Mouse (Mus musculus) heart, postnatal 10 days (tissue): Measurements from ENCODE around the gene Kcnab3. TPM values are rescaled to one million over a fixed set of nuclear protein-coding genes. Genes with fewer than 3 reads are reported as not detected.
"Not testable (repeated sequence)": the region's sequence is repeated elsewhere in the genome, so short reads cannot be mapped to it uniquely, and the experiment has no call there.

ENCODE experiments used
- DNase-seq, 2 experiments: peaks; one replicate each; pipeline ENCODE4 v3.0.0; 2021
- intact Hi-C: fragments of 180-260 bp; cut with DNase I; formaldehyde crosslinking; loops from one replicate; pipeline ENCODE4 v1.15.1; 2025
- total RNA-seq, 2 experiments: library from RNA; stranded (reverse); gene quantifications; 2 replicates each; pipeline ENCODE4 v1.2.3; 2021

Kcnab3 gene
- total RNA-seq: 1 to 10 TPM in 1 of 2 experiments, under 1 TPM in 1; 0.97 to 1.0 TPM

DNA sequence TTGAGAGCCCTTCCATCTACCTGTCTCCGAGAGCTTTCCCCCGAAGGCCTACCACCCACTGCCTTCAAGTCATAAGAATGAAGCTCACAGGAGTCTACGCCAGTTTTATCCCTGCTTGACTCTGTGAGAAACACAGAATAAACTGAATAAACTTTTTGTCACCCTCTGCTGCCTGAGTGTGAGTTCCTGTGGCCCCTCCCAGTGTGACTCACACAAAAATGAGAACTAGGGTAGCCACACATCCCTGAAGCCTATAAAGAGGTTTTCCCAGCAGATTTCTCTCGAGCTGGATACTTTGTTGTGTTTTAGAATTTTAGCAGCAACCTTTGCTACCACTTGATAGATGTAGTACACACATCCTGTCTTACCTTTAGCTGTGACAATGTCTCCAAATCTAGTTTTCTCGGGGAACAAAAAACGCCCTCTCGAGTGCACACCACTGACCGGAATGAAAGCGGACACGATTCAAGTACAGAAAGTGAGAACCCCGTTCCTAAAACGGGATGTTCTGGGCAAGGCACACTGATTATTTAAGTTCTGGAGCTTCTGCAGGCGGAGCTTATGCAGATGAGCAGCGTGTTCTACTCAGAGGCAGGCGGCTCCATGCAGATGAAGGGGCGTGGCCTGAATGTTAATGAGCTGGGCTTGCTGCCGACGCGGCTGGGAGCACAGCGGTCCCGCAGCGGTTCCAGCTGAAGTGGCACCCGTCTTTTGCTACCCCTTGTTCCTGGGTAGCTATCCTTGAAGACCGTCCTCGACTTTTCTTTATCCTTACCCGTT, at the start of gene Kcnab3:
Gene Kcnab3 (plus strand): TSS at position 631 of the 780 bp plus-strand sequence.
- intact Hi-C loops: loop anchor here (2.0 kb wide), 1 partner anchor 69 kb away; the partner anchor contains the start of genes Cyb5d1 and Naa38
- peak; percentile 88 to 91 for DNase-seq

- intact Hi-C loops: no loop called here
- DNase-seq: no peak
Observed at GRCm38 (mm10) chr11:69277267-69277666, 48.8 kb upstream of the Kcnab3 start.

DNA sequence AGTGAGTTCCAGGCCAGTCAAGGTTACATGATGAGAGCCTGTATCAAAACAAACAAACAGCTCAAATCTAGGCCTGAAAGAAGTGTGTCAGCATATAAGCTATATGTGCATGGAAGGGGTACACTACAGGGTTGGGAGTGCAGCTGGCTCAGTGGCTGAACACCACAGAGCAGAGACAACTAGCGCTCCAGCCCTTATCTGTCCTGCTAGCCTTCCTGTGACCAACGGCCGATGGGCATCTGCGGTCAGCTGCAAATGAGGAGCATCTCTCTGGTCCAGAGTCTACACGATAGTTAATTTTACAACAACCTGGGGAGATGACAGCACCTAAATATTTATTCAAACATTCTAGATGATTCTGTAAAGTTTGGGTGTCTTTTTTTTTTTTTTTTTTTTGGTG, 34.9 kb upstream of the Kcnab3 start:
- intact Hi-C loops: no loop called here

GRCm38 (mm10) chr11:69295286-69295685, 30.8 kb upstream of the Kcnab3 start:
- intact Hi-C loops: no loop called here
- DNase-seq: peak; percentile 8 to 15

More for the DNA sequence above, 34.9 kb upstream of the Kcnab3 start:
- no peak for DNase-seq

- no peak for DNase-seq
- intact Hi-C loops: no loop called here
Observed at GRCm38 (mm10) chr11:69297799-69298198, 28.3 kb upstream of the Kcnab3 start.

- no peak for DNase-seq
- intact Hi-C loops: no loop called here
Observed at GRCm38 (mm10) chr11:69298231-69298630, 27.8 kb upstream of the Kcnab3 start.

GRCm38 (mm10) chr11:69302817-69303216, 23.2 kb upstream of the Kcnab3 start:
- DNase-seq: no peak
- intact Hi-C loops: no loop called here

DNA sequence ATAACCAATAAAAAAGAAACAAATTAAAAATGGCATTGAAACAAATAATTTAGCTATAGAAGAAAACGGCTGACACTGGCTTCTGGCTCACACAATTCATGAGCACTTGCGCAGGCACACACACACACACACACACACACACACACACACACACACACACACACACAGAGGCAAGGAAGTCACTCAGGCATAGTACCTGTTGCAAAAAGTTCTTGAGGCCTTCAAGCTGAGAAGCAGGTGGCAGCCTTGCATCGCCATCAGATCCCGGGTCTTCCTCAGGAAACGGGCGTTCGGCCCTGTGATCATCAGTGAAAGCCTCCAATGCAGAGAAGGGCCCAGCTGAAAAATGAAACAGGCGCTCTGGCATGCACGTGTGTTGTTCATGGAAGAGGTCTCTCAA, 20.8 kb upstream of the Kcnab3 start:
- no peak for DNase-seq
- intact Hi-C loops: no loop called here

- DNase-seq: no peak
- intact Hi-C loops: no loop called here
Observed at GRCm38 (mm10) chr11:69306039-69306438, 20.0 kb upstream of the Kcnab3 start.

DNA sequence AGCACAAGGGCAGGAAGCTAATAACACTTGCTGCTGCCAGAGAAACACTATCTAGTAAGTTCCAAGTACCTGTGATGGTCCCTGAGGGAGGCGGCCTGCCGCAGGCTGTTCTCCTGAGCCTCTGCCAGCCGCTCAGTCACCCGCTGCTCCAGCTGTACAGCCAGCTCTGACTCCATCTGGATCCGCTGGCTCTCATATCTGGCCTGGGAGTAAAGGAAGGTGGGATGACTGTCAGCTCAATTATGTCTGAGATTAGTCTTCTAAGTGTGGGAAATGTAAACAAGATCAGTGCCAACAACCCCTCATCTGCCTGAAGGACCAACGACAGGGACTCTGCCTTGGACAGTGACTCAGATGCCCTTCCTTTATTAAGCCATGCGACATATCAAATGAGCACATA, 14.8 kb upstream of the Kcnab3 start:
- intact Hi-C loops: no loop called here
- DNase-seq: peak; percentile 44 to 50

- intact Hi-C loops: no loop called here
- DNase-seq: no peak
Observed at GRCm38 (mm10) chr11:69316361-69316760, 9.7 kb upstream of the Kcnab3 start.

GRCm38 (mm10) chr11:69318000-69318399, 8.1 kb upstream of the Kcnab3 start:
- DNase-seq, intact Hi-C loops: not testable (repeated sequence)

DNA sequence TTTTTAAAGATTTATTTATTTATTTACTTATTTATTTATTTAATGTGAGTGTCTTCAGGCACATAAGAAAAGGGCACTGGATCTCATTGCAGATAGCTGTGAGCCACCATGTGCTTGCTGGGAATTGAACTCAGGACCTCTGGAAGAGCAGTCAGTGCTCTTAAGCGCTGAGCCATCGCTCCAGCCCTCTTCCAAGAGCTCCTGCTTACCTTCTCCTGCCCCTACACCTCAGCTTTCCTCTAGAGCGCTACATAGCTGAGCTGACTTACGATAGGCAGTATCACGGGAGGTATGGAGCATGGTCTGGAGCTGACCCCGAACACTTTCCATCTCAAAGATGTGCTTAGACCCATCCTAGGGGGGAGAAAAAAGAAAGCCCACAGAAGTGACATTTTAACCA, 4.5 kb upstream of the Kcnab3 start:
- no peak for DNase-seq
- intact Hi-C loops: loop anchor here (5.0 kb wide), 1 partner anchor 49 kb away; no protein-coding TSS in a partner anchor

DNA sequence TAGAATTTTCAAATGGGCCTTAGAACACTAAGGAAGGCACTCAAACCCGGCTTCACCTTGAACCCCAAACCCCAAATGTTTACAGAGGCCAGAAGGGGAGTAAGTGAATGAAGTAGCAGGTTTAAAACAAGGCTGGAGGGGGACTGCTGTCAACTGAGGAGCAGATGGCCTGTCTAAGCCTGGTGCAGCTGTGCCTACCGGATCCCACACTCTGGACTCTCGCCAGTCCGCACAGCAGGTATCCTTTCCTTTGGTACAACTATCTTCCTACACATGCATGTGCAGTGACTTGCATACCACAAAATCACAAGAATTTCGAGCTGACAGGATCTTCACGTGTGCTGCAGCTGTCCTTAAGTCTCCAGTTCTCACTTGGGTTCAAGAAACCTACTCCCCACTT, 4.0 kb upstream of the Kcnab3 start:
- intact Hi-C loops: loop anchor here (2.0 to 5.0 kb wide), 2 partner anchors 43 to 50 kb away; no protein-coding TSS in a partner anchor
- DNase-seq: no peak

DNA sequence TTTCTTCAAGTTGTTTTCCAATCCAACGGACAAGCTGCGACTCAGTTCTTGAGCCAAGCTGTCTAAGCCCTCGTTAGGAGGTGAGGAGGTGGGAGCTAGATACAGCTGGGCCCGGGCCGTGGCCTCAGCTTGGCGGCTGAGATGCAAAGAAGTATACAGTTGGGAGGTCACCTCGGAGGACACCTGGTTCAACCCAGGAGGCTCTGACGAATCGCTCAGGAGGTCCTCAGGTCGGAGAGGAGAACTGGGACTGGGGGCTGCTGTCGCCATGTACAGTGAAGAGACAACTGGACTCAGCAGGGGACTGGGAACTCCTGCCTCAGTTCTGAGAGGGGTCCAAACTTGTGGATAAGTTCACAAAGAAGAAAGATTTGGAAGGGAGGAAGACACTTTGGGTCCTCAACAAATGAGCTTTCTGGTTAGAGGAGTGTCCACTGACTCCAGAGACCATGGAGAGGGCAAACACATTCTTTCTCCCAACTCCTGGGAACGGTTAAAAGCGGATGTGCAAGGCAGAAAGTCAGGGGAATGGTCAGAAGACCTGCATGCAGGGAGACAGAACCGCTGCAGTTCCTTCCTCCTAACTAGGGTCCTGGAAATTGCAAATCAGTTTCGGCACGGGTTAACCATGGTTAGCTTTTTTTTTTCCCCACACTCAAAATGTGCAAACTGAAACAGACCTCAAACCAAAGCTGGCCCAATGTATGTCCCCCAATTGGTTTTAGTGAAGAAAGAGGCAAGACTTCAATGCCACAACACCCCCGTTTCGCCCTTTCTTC, 3.2 kb upstream of the Kcnab3 start:
- intact Hi-C loops: loop anchor here (2.0 to 5.0 kb wide), 2 partner anchors 42 to 51 kb away; no protein-coding TSS in a partner anchor
- peak in 1 of 2 experiments; percentile 20 for DNase-seq

- intact Hi-C loops: loop anchor here (2.0 to 5.0 kb wide), 3 partner anchors 41 to 71 kb away; partner anchors contain the start of genes Cyb5d1 and Naa38
- DNase-seq: peak; percentile 99
Observed at GRCm38 (mm10) chr11:69323667-69324111, 2.4 kb upstream of the Kcnab3 start, which contains the start of the genes Cntrob and Trappc1. Gene Cntrob, minus strand, starts transcription at chr11:69323775. Gene Trappc1, plus strand, starts transcription at chr11:69323980.

DNA sequence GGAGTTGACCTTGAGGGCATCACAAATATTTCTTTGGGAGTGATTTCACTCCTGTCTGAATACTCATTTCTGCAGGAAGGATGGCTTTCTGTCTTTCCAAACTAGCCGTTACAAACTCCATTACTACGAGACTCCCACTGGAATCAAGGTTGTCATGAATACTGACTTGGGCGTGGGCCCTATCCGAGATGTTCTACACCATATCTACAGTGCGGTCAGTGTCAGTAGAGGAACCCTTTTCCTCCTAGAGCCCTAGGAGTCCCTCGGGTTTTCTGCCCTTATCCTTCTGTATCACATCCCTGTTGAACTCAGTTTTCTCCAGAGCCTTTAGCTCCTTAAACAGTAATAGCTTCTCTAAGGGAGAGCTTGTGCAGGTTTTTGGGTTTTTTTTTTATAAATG, 1.3 kb upstream of the Kcnab3 start:
- intact Hi-C loops: loop anchor here (2.0 to 5.0 kb wide), 2 partner anchors 52 to 70 kb away; partner anchors contain the start of genes Cyb5d1 and Naa38
- no peak for DNase-seq

- DNase-seq: no peak
- intact Hi-C loops: no loop called here
Observed at GRCm38 (mm10) chr11:69326408-69327156, 524 bp downstream of the Kcnab3 start.

GRCm38 (mm10) chr11:69327157-69327442, 1.0 kb downstream of the Kcnab3 start:
- no peak for DNase-seq
- intact Hi-C loops: no loop called here

- no peak for DNase-seq
- intact Hi-C loops: no loop called here
Observed at GRCm38 (mm10) chr11:69327648-69328047, 1.6 kb downstream of the Kcnab3 start.

DNA sequence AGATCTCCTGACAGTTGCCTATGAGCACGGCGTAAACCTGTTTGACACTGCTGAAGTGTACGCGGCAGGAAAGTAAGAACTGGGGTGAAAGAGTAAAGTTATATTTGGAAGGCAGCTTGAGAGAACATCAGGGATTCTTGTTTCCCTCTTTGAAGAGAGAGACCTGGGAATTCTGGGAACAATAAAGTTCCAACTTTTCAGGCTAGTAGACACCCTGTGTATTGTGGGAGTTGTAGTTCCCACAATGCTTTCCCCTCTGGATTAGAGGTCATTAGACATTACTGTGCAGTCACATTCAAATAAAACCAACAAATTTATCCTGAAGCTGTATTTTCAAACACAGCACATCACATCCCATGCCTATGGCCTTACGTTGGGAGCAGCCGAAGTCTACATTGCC, 2.5 kb downstream of the Kcnab3 start:
- no peak for DNase-seq
- intact Hi-C loops: no loop called here
